Mouse (Mus musculus) CH12.LX (cell line): Measurements from ENCODE around the gene Cep295. TPM values are rescaled to one million over a fixed set of nuclear protein-coding genes. Genes with fewer than 3 reads are reported as not detected.

ENCODE experiments used
- DNase-seq: peaks from one replicate; pipeline ENCODE4 v3.0.0-alpha.2; 2013; ENCODE audit errors: extremely low read depth
- H3K27ac ChIP-seq: 2 replicates; pipeline ENCODE4 v1.5.1; 2012; ENCODE audit warnings: low read depth, mild to moderate bottlenecking, control low read depth, moderate library complexity; ENCODE audit not compliant: insufficient read depth
- H3K27me3 ChIP-seq: replicated peaks from 2 replicates; pipeline ENCODE3; 2012; ENCODE audit warnings: inconsistent platforms
- H3K36me3 ChIP-seq, 2 experiments: replicated peaks in 1 of 2; 2 replicates each; pipeline versions ENCODE3 to v1.6.1; 2012; ENCODE audit warnings: inconsistent platforms in 1 of 2, low read length in 1 of 2, mild to moderate bottlenecking in 1 of 2, mixed read lengths in 1 of 2, moderate library complexity in 1 of 2; ENCODE audit not compliant: control insufficient read depth in 1 of 2, insufficient read depth in 1 of 2
- H3K4me1 ChIP-seq, 2 experiments: 2 replicates each; pipeline ENCODE4 v1.6.1; 2012; ENCODE audit warnings: inconsistent platforms in 1 of 2, moderate library complexity in 1 of 2; ENCODE audit not compliant: insufficient read depth in 2 of 2, control insufficient read depth in 1 of 2
- H3K4me2 ChIP-seq: 2 replicates; pipeline ENCODE4 v1.6.1; 2012; ENCODE audit warnings: low read depth, mild to moderate bottlenecking, control low read depth; ENCODE audit not compliant: poor library complexity, insufficient read depth, severe bottlenecking
- H3K4me3 ChIP-seq, 3 experiments: fragments of 150-350 bp in 1 of 3; sonication (generic) in 1 of 3; replicated peaks in 1 of 3; 2 replicates each; pipeline versions ENCODE3 to v1.5.1; 2011 to 2012; ENCODE audit warnings: low read depth in 2 of 3, low read length in 2 of 3, mild to moderate bottlenecking in 2 of 3, moderate library complexity in 2 of 3, control low read depth in 1 of 3, improper control_type of control experiment in 1 of 3, inconsistent platforms in 1 of 3, mixed read lengths in 1 of 3; ENCODE audit not compliant: poor library complexity in 1 of 3
- H3K79me2 ChIP-seq: replicated peaks from 2 replicates; pipeline ENCODE4 v1.6.1; 2012; ENCODE audit warnings: mild to moderate bottlenecking, moderate library complexity; ENCODE audit not compliant: control insufficient read depth, poor library complexity, insufficient read depth, severe bottlenecking; ENCODE audit errors: extremely low read depth
- H3K9ac ChIP-seq: 2 replicates; pipeline ENCODE4 v1.6.1; 2012; ENCODE audit warnings: low read depth, mild to moderate bottlenecking, control low read depth, moderate library complexity; ENCODE audit not compliant: insufficient read depth
- H3K9me3 ChIP-seq: replicated peaks from 2 replicates; pipeline ENCODE3; 2012; ENCODE audit warnings: low read length, inconsistent platforms, mixed read lengths
- BHLHE40 ChIP-seq: IDR thresholded peaks from 2 replicates; pipeline ENCODE4 v1.6.1; 2011; ENCODE audit warnings: mild to moderate bottlenecking, low read depth, low read length, improper control_type of control experiment
- CHD1 ChIP-seq: IDR thresholded peaks from 2 replicates; pipeline ENCODE4 v1.6.1; 2012; ENCODE audit warnings: low read depth, low read length, improper control_type of control experiment, inconsistent platforms
- CHD2 ChIP-seq: IDR thresholded peaks from 2 replicates; pipeline ENCODE4 v1.6.1; 2011; ENCODE audit warnings: low read length, improper control_type of control experiment
- CTCF ChIP-seq, 2 experiments: IDR thresholded peaks in 1 of 2; conservative IDR thresholded peaks in 1 of 2; 2 replicates each; pipeline ENCODE4 v1.5.1; 2011 to 2012; ENCODE audit warnings: low read depth in 2 of 2, low read length in 2 of 2, improper control_type of control experiment in 1 of 2, inconsistent platforms in 1 of 2, mild to moderate bottlenecking in 1 of 2, moderate library complexity in 1 of 2
- ELF1 ChIP-seq: IDR thresholded peaks from 2 replicates; pipeline ENCODE4 v1.6.1; 2014; ENCODE audit warnings: low read depth, mild to moderate bottlenecking, inconsistent platforms, low read length, improper control_type of control experiment
- EP300 ChIP-seq: IDR thresholded peaks from 2 replicates; pipeline ENCODE4 v1.6.1; 2011; ENCODE audit warnings: low read length, improper control_type of control experiment
- GABPA ChIP-seq: IDR thresholded peaks from 2 replicates; pipeline ENCODE4 v1.6.1; 2012; ENCODE audit warnings: low read depth, low read length, improper control_type of control experiment, inconsistent platforms; ENCODE audit not compliant: insufficient replicate concordance
- HCFC1 ChIP-seq: IDR thresholded peaks from 2 replicates; pipeline ENCODE4 v1.6.1; 2012; ENCODE audit warnings: low read depth, mild to moderate bottlenecking, inconsistent platforms, low read length, improper control_type of control experiment
- JUN ChIP-seq: IDR thresholded peaks from 2 replicates; pipeline ENCODE4 v1.6.1; 2011; ENCODE audit warnings: low read depth, mild to moderate bottlenecking, low read length, improper control_type of control experiment, moderate library complexity; ENCODE audit not compliant: insufficient read depth
- KAT2A ChIP-seq: IDR thresholded peaks from 2 replicates; pipeline ENCODE4 v1.6.1; 2012; ENCODE audit warnings: low read length, improper control_type of control experiment, inconsistent platforms; ENCODE audit not compliant: insufficient replicate concordance
- MAX ChIP-seq: IDR thresholded peaks from 2 replicates; pipeline ENCODE4 v1.6.1; 2011; ENCODE audit warnings: low read length, improper control_type of control experiment
- MXI1 ChIP-seq: IDR thresholded peaks from 2 replicates; pipeline ENCODE4 v1.6.1; 2011; ENCODE audit warnings: mild to moderate bottlenecking, low read depth, low read length, improper control_type of control experiment
- MYC ChIP-seq: IDR thresholded peaks from 2 replicates; pipeline ENCODE4 v1.6.1; 2011; ENCODE audit warnings: low read depth, mild to moderate bottlenecking, improper control_type of control experiment, low read length
- NELFE ChIP-seq: IDR thresholded peaks from 2 replicates; pipeline ENCODE4 v1.6.1; 2011; ENCODE audit warnings: low read depth, low read length, improper control_type of control experiment
- POLR2A ChIP-seq: IDR thresholded peaks from 2 replicates; pipeline ENCODE4 v1.6.1; 2011; ENCODE audit warnings: low read depth, mild to moderate bottlenecking, improper control_type of control experiment, low read length
- RAD21 ChIP-seq: IDR thresholded peaks from 2 replicates; pipeline ENCODE4 v1.6.1; 2011; ENCODE audit warnings: low read depth, mild to moderate bottlenecking, low read length, improper control_type of control experiment, moderate library complexity
- SIN3A ChIP-seq: IDR thresholded peaks from 2 replicates; pipeline ENCODE4 v1.6.1; 2012; ENCODE audit warnings: low read length, improper control_type of control experiment, inconsistent platforms
- TBP ChIP-seq: conservative IDR thresholded peaks from 2 replicates; pipeline ENCODE4 v1.6.1; 2011; ENCODE audit warnings: low read depth, low read length, improper control_type of control experiment
- TCF12 ChIP-seq: IDR thresholded peaks from 2 replicates; pipeline ENCODE4 v1.6.1; 2014; ENCODE audit warnings: low read depth, mild to moderate bottlenecking, inconsistent platforms, low read length, improper control_type of control experiment
- USF1 ChIP-seq: IDR thresholded peaks from 2 replicates; pipeline ENCODE4 v1.6.1; 2014; ENCODE audit warnings: low read depth, mild to moderate bottlenecking, inconsistent platforms, low read length, improper control_type of control experiment
- ZC3H11A ChIP-seq: IDR thresholded peaks from 2 replicates; pipeline ENCODE4 v1.6.1; 2012; ENCODE audit warnings: low read depth, mild to moderate bottlenecking, inconsistent platforms, low read length, improper control_type of control experiment
- ZKSCAN1 ChIP-seq: IDR thresholded peaks from 2 replicates; pipeline ENCODE4 v1.6.1; 2012; ENCODE audit warnings: low read depth, inconsistent platforms, low read length, improper control_type of control experiment, borderline replicate concordance
- dilution Hi-C: fragments of 300-500 bp; cut with MboI; formaldehyde crosslinking; loops from 2 replicates; pipeline ENCODE4 v1.14.3; 2020; ENCODE audit warnings: low sequenced_read_pairs; ENCODE audit not compliant: extremely low pct_unique_long_range_greater_than_20kb, extremely low pct_ligation_motif_present
- in situ Hi-C: fragments of 300-500 bp; cut with MboI; formaldehyde crosslinking; loops from 3 replicates; pipeline ENCODE4 v1.14.3; 2019; ENCODE audit warnings: low sequenced_read_pairs, low pct_ligation_motif_present, low pct_unique_long_range_greater_than_20kb, mixed read lengths
- polyA plus RNA-seq: library from polyadenylated mRNA; unstranded; fragments of >175 nt; gene quantifications from 2 replicates; pipeline ENCODE4 v1.2.1, GENCODE M21; 2012; ENCODE audit warnings: low read depth; ENCODE audit not compliant: insufficient read length
- total RNA-seq, 2 experiments: library from RNA; depleted of rRNA; stranded (reverse); fragments of 300-350 nt in 1 of 2; fragments of >200 nt in 1 of 2; gene quantifications; 2 replicates each; pipeline ENCODE4 v1.2.3; 2012 to 2014

Cep295 gene
- total and polyA plus RNA-seq, 3 experiments = 20.4 to 29.9 (median 27.2) TPM

DNA sequence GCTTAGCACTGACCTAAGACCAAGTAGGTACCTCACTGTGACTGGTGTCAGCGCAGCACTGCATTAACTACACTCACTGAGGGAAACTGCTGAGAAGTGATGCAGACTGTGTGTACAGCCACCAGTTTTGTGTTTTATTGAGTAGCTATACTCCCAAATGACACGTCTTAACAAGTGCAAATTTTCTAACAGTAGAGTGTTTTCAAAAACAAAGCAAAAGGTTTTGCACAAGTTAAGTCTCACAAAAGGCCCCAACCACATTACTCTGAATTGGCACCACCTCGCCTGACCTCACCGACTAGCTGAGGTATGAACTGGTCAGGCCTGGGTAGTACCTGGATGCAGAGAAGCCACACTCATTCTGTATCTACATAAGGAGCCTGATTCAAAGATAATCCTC lies 80.7 kb downstream of the Cep295 start:
- H3K9ac ChIP-seq = no peak overlapping the region
- H3K4me3 ChIP-seq = no peak overlapping the region
- no peak for DNase-seq
- H3K27ac ChIP-seq = no peak overlapping the region
- H3K79me2 ChIP-seq = peaks cover 28% of the 10 kb centered on the region
- no peaks in the 10 kb centered on the region for H3K27me3 ChIP-seq
- no peak overlapping the region for H3K4me2 ChIP-seq
- no peak for TF ChIP-seq CTCF (conservative IDR thresholded peaks at IDR 0.05 in 1 of 2, IDR thresholded peaks at IDR 0.05 in 1 of 2; ENCODE audit: low read depth in 2 of 2, low read length in 2 of 2)
- TF ChIP-seq NELFE = no peak
- TF ChIP-seq MYC = no peak
- no peak for TF ChIP-seq ZKSCAN1
- no peak for TF ChIP-seq TCF12
- no peak for TF ChIP-seq USF1
- TF ChIP-seq POLR2A = no peak
- TF ChIP-seq SIN3A = no peak
- no peak for TF ChIP-seq MXI1
- TF ChIP-seq HCFC1 = no peak
- TF ChIP-seq CHD1 = no peak
- no peak for TF ChIP-seq EP300
- TF ChIP-seq GABPA = no peak
- TF ChIP-seq KAT2A = no peak
- no peak for TF ChIP-seq ELF1
- no peak for TF ChIP-seq CHD2
- no peak for TF ChIP-seq TBP
- TF ChIP-seq BHLHE40 = no peak
- no peak for TF ChIP-seq RAD21
- peaks cover 44 to 63% of the 10 kb centered on the region in 2 experiments for H3K36me3 ChIP-seq
- dilution Hi-C loops = no loop called here
- no peaks in the 10 kb centered on the region for H3K9me3 ChIP-seq
- in situ Hi-C loops = no loop called here
- H3K4me1 ChIP-seq = peaks cover 5 to 26% of the 10 kb centered on the region in 2 experiments

DNA sequence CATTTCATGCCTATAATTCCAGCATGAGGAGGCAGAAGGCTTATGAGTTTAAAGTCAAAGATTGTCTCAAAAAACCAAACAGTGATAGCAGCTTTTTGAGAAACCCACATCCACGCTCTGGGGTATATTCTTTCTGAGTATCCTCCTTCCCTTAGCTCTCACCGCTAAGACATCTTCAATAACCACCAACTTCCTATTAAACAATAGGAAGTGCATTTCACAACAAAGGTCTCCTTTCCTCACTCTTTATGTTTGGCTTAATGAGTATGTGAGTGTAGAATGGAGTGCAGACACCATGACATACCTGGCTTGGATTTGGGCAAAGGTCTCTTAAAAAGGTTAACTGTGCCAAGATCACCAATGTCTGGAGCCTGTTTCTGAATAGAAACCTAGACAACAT lies 83.6 kb downstream of the Cep295 start:
- dilution Hi-C loops = no loop called here

More for the DNA sequence above, 83.6 kb downstream of the Cep295 start:
- no peaks in the 10 kb centered on the region for H3K9me3 ChIP-seq
- H3K27me3 ChIP-seq = no peaks in the 10 kb centered on the region
- no peak overlapping the region for H3K9ac ChIP-seq
- TF ChIP-seq ZC3H11A (no peak), JUN (no peak), MAX (no peak), BHLHE40 (no peak), CHD2 (no peak)
- TF ChIP-seq, all 38 proteins: peak for 0
- H3K4me3 ChIP-seq = no peak overlapping the region
- H3K4me1 ChIP-seq = peaks cover 0 to 15% of the 10 kb centered on the region in 2 experiments; a peak in 2 of 4 replicates
- DNase-seq = no peak
- H3K79me2 ChIP-seq = peaks cover 21% of the 10 kb centered on the region
- no peak overlapping the region for H3K27ac ChIP-seq
- in situ Hi-C loops = no loop called here
- peaks cover 66 to 87% of the 10 kb centered on the region in 2 experiments for H3K36me3 ChIP-seq
- no peak overlapping the region for H3K4me2 ChIP-seq

Other genes with a start within 250 kb of the Cep295 start
- not detected in 2 replicates for gene Hephl1, start 245.7 kb downstream of the Cep295 start, total RNA-seq (2012; rRNA removed)
- not detected in 2 replicates for gene Hephl1, start 245.7 kb downstream of the Cep295 start, total RNA-seq (2014; rRNA removed)
- not detected in 2 replicates for gene Hephl1, start 245.7 kb downstream of the Cep295 start, polyA plus RNA-seq
- not detected in 2 replicates for gene Vstm5, start 118.7 kb downstream of the Cep295 start, total RNA-seq (2012; rRNA removed)
- not detected in 2 replicates for gene Vstm5, start 118.7 kb downstream of the Cep295 start, total RNA-seq (2014; rRNA removed)
- gene Vstm5, start 118.7 kb downstream of the Cep295 start, polyA plus RNA-seq = not detected in 2 replicates
- 35.5 and 39.7 TPM in 2 replicates for gene Med17, start 77.9 kb downstream of the Cep295 start, total RNA-seq (2012; rRNA removed)
- gene Med17, start 77.9 kb downstream of the Cep295 start, total RNA-seq (2014; rRNA removed) = 59.8 and 70.7 TPM in 2 replicates
- 57.0 and 58.6 TPM in 2 replicates for gene Med17, start 77.9 kb downstream of the Cep295 start, polyA plus RNA-seq
- 1,079 and 1,089 TPM in 2 replicates for gene Taf1d, start 51.6 kb downstream of the Cep295 start, total RNA-seq (2012; rRNA removed)
- 249 and 299 TPM in 2 replicates for gene Taf1d, start 51.6 kb downstream of the Cep295 start, total RNA-seq (2014; rRNA removed)
- gene Taf1d, start 51.6 kb downstream of the Cep295 start, polyA plus RNA-seq = 181 and 204 TPM in 2 replicates
- 5.0 and 5.3 TPM in 2 replicates for gene 4931406C07Rik, start 51.3 kb downstream of the Cep295 start, total RNA-seq (2012; rRNA removed)
- gene 4931406C07Rik, start 51.3 kb downstream of the Cep295 start, total RNA-seq (2014; rRNA removed) = 10.9 and 12.0 TPM in 2 replicates
- gene 4931406C07Rik, start 51.3 kb downstream of the Cep295 start, polyA plus RNA-seq = 20.2 and 22.4 TPM in 2 replicates
- gene Smco4, start 135.6 kb upstream of the Cep295 start, total RNA-seq (2012; rRNA removed) = 46.2 and 49.6 TPM in 2 replicates
- 24.8 and 26.9 TPM in 2 replicates for gene Smco4, start 135.6 kb upstream of the Cep295 start, total RNA-seq (2014; rRNA removed)
- 64.4 and 65.6 TPM in 2 replicates for gene Smco4, start 135.6 kb upstream of the Cep295 start, polyA plus RNA-seq